Mouse (Mus musculus): Measurements from ENCODE around the gene Klf2.

GRCm38 (mm10) chr8:72271051-72271660 lies 47.7 kb upstream of the Klf2 start:
- TF ChIP-seq POLR2AphosphoS5 (IDR thresholded peaks at IDR 0.05; ENCODE audit: insufficient replicate concordance, low read depth, low read length) (no peak), CTCF (IDR thresholded peaks at IDR 0.05; ENCODE audit: low read depth, low read length) (no peak), GATA1 (IDR thresholded peaks at IDR 0.05; ENCODE audit: borderline replicate concordance, low read length) (no peak), GATA2 (IDR thresholded peaks at IDR 0.05; ENCODE audit: borderline replicate concordance, low read depth, low read length) (no peak)

Measured in G1E (cell line).